Mouse (Mus musculus): ENCODE measurements around the gene Six1. TPM values are rescaled to one million over a fixed set of nuclear protein-coding genes. Genes with fewer than 3 reads are reported as not detected.

The Six1 gene
- polyA plus RNA-seq, 1 experiment = 3.1 TPM

DNA sequence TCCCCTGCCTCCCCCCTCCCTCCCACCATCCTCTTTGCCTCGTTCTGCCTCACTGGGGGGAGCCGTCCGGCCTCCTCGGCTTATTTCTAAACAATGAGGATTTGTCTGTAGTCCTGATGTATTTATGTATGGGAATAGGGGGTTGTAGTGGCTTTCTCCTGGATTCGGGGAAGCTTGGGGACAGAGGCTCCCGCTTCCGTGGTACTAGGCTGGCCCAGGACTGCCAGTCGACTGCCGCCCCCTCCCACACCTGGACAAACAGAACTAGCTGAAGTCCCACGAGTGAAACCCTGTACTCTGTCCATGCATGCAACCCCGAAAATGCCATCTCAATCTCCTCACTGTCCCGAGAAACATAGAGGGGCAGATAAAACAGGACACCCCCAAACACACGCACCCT lies 3.4 kb downstream of the Six1 start:
- DNase-seq (ENCODE audit: low read depth) = no peak

DNA sequence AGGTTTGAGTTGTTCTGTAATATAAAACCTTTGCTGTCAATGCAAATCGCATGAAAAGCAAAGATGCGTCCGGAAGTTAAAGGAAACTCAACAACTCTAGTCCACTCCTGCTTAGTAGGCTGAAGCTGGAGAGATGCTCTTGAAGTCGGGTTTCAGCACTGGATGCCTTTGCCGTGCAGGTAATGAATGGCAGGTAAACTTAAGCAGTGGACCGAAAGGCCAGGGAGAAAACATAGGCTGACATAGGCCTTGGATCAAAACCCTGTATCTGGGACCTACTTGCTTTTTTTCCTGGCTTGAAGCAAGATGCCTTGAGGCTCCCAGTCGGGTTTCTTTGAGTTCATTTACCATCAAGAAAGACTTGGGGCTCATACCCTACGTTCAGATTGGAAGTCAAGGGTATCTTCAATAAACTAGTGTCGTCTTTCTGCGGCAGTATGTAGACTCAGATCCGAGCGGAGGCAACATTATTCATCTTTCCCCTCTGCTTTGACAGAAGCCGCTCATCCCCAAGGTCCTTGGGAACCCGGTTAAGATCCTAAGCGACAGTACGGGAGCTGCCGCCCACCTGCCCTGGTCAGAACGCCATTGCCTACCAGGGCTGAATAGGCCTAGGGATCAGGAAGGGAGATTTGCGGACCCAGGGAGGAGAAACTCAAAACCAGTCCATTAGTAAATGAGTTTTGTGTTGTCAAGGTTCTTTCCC lies 4.0 kb downstream of the Six1 start:
- DNase-seq (ENCODE audit: low read depth) = no peak

DNA sequence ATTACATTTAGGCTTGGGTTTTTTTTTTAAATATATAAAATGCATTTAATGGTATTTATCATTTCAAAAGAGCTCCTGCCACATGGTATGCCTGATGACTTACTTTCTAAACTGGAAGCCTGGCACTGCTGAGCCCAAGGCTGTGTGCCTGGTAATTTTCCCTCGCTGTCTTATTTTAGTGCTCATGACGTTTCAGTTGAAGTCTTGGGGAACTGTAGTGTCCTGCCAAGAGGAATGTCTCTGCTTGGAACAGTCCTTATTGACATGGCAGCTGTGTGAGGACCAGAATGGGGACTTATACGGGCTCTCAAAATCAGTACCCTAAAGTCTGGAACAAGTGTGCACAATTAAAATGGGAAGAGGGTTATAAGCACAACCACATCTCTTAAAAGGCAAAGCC lies 5.2 kb downstream of the Six1 start:
- DNase-seq (ENCODE audit: low read depth) = no peak

DNA sequence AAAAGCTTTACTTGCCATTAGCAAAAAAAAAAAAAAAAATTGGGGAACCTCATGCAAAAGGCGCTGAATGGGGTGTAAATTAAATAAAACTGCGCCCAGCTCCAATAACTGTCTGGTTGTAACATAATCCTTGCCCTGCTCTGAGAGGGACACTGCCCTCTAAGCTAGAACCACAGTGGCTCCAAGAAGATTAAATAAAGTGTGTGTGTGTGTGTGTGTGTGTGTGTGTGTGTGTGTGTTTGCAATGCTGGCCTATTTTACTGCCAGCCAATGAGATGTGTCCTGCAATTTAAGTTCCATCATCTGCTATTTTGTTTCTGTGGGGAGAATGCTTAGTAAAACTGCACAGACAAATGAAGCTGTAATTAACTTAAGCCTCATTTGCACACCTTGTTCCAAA lies 6.1 kb downstream of the Six1 start:
- DNase-seq (ENCODE audit: low read depth) = no peak

DNA sequence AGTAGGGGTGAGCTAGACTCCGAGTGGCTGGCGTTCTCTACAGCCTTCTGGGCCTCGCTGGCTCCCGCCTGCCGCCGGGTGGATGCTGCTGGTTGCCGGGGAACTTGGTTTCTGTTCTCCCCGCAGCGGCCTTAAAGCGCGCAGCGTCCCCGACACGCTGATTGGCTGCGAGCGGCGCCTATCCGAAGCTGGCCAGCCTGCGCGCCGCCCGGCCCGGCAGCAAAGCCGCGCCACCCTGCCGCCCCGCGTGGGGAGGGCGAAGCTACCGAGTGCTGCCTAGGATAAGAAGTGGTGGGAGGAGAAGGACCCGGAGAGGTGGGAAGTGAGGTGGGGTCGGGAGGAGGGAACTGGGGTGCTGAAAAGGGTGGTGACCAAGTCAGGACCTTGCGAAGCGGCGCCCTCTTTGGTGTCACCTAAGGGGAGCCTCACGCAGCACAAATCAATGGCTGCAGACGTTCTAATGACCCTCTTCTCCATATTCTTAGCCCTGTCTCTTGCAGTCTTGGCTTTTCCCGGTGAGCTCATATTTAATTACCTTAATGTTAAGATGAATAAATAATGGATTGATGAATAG lies 7.0 kb downstream of the Six1 start:
- no peak for DNase-seq (ENCODE audit: low read depth)

DNA sequence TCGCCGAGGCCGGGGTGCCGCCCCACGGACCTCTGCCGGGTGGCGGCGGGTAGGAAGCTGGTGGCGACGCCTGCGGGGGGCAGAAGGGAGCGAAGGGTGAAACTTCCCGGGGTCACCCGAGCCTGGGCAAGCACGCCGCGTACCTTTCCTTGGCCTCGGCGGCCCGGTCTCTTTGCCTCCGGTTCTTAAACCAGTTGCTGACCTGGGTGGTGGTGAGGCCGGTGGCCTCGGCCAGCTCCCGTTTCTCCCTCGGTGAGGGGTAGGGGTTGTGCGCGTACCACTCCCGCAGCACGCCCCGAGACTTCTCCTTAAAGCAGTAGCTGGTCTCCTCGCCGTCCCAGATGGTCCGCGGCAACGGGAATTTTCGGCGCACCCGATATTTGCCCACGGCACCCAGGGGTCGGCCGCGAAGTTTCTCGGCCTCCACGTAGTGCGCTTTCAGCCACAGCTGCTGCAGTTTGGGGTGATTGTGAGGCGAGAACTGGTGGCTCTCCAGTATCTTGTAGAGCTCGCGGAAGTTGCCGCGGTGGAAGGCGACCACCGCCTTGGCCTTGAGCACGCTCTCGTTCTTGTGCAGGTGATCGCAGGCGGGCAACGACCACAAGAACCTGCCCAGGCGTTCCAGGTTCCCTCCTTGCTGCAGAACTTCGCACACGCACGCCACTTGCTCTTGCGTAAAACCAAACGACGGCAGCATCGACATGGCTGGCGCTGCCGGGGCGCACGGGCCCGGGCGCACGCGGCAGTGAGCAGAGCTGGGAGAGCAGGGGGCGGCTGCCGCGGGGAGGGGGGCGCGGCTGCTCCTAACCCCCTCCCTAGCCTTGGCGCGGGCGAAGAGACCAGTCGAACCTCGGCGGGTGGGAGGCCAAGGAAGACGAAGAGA lies 7.7 kb downstream of the Six1 start:
- no peak for DNase-seq (ENCODE audit: low read depth)

DNA sequence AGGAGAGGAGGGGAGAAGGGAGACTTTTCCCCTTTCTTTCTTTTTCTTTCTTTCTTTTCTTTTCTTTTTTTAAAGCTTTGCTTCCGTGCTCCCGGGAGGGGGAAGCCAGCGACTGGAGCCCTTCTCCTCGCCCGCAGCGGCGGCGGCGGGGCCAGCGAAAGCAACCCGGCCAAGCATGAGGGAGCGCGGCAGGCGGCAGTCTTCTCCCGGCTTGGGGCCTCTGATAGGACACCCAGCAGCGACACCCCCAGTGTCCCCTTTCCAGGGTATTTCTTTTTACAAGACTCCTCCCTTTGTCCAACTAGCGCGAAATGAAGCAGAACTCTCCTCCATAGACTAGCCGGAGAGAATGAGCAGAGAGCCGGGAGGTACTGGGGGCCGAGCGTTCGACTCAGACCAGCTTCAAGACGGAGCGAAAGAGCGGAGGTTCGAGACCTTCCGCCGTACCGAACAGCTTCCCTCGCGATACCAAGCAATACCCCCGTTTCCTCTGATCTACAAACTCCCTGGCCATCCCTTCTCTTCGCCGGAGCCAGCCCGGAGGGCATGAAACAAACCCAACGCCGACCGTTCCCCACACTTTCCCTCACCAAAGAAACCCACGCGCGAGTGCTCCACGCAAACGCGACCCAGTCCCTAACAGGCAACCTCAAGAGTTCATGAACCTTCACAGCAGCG lies 8.5 kb downstream of the Six1 start:
- DNase-seq (ENCODE audit: low read depth) = no peak

DNA sequence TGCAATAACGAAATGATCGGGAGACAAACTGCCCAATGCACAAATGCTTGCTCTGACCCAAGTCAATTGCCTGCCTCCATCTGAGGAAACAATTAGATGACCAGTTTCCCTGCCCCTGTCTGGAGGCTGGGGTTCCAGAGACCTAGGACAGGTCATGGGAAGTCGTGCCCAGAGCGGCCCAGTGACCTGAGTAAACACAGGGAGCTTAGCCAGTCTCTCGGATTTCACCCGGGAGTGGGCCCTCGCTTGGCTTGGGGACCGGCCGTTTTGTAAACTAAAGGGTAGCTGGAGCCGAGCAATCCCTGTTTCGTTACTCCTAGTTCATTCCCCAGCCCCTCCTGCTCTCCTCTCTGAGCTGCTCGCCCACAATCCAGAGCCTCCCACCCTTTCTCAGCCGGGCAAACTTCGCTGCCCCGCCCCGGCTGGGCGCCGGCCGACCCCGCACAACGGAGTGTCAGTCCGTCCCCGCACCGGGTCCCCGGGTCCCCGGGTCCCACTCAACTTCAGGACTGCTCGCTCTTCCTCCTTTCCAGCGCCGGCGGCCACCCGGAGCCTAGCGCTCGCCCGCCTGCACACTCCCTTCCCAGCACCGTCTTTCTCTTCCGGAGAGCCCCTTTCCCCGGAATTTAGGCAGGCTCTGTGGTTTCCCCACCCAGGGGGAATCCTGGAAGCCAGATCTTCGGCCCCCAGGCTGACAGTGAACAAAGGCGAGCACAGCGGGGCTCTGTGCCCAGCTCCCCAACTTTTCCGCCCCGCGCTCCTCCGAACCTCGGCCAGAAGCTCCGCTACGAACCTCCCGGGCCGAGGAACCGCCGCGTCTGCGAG lies 9.3 kb downstream of the Six1 start:
- no peak for DNase-seq (ENCODE audit: low read depth)

DNA sequence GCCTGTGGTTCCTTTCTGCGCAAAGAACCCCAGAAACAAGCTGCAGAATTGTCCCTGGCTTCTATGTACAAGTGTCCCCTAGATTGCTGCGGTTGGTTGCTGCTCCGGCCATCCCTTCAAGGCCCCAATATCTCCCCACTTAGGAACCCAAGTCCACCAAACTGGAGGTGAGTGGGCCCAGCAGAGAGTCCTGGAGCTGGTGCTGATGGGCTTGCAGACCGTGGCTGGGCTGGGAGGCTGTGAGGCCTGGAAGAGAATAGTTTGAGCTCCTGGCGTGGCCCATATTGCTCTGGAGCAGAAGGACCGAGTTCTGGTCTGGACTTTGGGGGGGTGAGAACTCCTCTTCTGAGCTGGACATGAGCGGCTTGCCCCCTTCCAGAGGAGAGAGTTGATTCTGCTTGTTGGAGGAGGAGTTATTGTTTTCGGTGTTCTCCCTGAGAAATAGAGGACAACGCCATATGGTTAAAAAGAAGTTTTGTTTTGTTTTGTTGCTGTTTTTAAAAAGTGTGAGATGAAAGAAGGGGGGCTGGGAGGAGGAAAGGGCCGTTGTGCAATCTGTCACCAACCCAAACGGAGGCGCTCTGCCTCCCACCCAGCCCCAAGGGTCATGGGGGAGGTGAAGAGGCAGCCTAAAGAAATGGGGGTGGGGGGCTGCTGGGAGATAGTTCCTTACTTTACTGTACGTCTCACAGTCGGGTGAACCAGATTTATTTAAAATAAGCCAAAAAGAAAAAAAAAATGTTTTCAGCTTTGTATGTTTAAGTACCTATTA lies 10.1 kb downstream of the Six1 start:
- no peak for DNase-seq (ENCODE audit: low read depth)

DNA sequence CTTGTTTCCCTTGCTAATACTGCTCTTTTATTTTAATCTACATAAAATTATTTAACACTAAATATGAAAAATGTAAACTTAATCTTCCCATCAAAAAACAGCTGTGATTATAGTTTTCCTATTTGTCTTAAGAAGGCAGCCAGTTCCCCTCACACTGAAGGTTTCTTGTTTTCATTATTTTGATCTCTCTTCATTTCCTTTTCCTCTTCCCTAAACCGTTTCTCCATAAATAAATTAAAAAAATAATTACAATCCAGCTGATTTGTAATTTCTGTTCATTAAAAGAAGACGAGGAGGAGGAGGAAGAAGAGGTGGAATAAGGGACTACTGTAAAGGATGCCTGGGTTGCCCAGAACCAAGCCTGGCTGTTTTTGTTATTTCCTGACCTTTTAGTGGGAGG lies 10.8 kb downstream of the Six1 start:
- DNase-seq (ENCODE audit: low read depth) = no peak

DNA sequence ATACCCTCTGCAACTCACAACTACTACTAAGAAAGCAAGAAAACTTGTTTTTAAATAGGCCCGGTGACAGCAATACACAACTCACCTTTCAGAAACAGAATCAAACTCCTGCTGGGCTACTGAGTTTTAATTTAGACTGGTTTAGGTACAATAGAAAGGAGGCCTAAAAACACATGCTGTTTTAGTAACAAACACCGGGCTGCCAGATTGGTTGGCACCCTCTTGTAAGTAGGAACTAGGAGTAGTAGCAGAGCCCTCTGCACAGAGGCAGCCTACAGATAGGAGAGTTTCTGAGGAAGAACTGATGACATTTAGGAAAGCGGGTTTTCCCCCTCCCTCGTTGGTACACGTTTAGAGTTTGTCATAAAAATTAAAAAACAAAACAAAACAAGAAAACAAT lies 11.3 kb downstream of the Six1 start:
- DNase-seq (ENCODE audit: low read depth) = no peak

DNA sequence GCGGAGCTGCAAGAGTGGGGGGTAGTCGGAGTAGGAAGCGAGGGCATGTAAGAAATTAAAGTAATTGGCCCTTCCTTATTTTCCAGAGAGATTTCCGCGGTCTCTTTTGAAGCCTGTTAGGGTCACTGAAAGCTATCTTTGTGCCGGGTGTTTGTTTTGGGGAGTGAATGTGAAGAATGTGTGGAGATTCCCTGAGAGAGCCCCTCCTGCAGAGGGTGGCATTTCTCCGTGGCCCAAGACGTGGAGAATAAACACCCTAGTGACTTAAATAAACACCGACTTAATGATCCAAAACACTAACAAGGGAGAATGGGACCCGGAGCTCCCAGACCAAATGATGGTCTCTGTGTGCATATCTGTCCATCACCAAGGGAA lies 12.4 kb downstream of the Six1 start:
- no peak for DNase-seq (ENCODE audit: low read depth)

DNA sequence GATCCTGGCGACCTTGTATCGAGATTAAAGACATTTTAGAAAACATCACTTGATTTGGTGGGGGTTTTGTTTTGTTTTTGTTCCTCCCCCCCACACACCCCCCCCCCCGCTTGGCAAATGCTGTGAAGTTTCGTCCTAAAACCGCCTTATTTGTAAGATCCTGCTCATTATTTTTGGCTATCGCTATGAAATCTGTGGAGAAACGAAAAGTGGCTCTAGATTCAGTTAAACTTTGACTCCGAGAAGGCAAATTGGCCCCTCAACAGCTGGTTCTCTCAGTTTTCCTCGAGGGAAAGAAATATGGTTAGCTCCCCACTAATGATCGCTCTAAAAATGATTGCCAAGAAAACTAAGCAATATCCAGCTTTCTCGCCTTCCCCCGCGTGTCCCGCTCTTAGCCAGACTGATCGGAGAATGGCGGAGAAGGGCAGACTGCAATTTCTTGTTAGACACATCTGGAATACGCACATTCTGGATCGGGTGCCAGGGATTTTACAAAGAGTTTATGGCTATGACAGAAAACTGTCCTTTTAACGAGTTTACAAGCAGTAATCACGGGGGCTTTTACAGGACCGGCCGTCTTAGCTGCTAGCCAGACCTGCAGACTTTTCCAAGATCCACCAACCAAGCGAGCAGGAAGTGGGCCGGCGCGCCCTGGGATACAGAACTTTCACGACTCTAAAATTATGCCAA lies 13.0 kb downstream of the Six1 start:
- no peak for DNase-seq (ENCODE audit: low read depth)

DNA sequence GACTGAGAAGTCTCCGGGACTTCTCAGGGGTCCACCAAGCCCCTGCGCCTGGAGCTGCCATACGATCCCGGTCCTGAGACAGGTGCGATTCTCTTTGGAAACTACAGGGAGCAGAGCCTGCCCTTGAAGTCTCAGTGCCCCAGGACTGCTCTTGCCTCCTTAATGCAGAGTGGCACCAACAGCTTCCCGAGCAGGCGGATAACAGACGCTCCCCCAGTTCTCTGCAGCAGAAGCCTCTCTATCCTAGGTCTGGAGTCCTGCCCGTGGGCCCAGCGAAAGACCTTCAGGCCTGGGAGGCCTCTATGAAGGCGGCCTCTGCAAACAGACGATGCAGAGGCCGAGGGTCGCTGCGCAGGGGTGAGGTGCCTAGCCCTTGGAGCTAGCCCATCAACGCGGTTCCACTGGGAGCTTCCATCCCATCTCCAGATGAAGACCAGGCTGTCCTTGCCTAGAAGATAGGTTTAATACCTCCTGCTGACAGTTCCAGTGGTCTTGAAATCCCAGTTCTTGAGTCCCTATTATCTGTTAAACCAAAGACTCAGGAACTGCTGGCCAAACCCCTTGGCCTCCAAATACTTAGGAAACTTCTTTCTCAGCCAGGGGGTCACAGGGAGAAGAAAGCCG lies 13.6 kb downstream of the Six1 start:
- DNase-seq (ENCODE audit: low read depth) = no peak

DNA sequence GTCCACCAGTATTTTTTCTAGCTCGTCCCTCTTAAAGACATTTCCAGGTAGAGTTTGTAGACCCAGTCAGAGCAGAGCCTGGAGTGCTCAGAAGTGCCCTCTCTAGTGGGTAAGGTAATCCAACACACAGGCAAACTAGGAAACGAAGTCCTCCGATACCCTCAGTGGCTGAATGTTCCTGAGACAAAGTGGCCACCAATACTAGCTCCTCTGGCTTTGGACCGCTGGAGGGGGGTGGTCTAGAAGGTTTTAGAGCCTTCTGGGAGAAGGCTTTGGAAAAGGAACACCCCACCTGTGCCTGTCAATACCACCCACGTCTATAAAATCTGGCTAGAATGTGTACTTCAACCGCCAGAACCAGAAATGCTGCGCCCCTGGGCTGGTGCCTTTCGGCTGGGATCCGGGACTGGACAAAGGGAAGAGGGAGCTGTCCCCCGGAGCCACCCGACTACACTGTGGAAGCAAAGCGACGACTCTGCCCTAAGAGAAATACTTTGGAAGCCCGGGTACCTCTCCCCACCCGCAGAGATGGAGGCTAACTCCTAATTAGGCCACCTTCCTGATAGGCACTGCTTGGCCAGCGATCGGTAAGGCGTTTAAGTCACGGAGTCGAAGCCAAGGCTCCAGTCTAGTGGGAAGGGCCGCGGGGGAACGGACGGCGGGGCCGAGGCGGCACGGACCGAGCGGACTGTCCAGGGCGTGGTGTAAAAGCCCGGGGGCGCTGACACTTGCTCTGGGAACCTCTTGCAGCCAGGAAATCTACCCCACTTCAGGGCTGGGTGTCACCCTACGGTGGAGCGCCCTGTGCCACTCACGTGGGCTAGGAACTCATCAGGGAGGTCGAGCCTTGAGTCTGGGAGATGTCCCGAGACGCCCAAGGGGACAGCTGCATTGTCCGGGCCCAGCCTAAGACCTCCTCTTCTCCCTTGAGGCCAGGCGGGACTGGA lies 14.4 kb downstream of the Six1 start:
- no peak for DNase-seq (ENCODE audit: low read depth)

DNA sequence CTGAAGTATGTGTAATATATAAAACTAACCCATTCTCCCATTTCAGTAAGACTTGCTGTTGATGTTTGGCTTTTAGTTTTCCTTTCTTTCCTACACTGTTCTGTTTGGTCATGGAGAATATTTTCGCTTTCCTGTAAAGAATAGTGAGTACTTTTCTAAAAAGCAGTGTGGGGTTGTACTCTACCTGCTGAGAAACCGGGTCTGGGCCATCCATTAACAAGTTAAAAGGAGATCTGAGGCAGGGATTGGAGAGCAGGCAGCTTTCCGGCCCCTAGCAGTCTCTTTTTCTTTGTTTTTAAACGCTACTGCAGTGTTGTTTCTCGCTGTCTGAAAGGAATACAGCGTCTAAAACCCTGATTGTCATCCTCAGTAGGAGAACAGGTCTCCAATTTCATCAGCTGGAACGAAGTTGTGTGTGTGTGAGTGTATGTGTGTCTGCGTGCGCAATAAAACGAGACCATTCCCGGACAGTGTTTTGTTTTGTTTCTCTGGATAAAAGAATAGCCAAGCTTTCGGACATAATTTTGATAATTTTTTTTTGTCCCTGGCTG lies 15.2 kb downstream of the Six1 start:
- no peak for DNase-seq (ENCODE audit: low read depth)

DNA sequence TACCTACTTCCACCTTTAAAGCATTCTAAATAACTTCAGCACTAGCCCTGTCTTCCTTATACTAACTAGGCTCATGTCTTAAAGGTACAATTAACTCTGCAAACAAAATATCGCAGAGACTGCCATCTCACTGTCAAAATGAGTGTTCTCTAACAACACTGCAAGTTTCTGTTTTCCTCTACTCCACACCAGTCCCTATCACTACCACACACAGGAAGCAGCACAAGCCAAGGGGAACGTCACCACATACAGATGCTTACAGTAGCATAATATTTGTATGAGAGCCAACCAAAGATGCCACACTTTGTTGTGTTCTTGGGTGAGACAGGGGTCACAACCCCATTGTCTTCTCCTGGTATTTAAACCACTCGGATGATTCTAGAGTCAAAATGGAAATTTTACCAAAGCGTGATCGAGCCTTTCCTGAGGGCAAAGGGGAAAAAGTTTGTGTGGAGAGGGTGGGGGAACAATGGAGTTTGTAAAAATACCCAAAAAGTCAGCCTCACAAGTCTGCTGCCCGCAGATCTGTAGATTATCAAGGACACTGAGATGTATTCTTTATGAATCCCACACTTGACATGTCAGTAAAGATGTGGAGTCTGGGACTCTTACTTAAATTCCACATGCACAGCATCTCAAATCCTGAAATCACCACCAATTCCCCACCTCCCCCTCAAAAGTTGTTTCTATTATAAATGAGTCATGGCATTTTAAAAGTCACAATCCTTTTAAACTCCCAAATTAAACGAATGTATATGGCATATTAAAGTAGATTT lies 16.1 kb downstream of the Six1 start:
- no peak for DNase-seq (ENCODE audit: low read depth)
